Mouse (Mus musculus): ENCODE results near the gene Grid1. TPM values are rescaled to one million over a fixed set of nuclear protein-coding genes. Genes with fewer than 3 reads are reported as not detected.

Grid1 gene
- total RNA-seq, 2 experiments from 2014 or later = 55.1 to 57.2 TPM

GRCm38 (mm10) chr14:35270260-35270659 is 450.4 kb downstream of the Grid1 start:
- TF ChIP-seq CTCF (conservative IDR thresholded peaks at IDR 0.05) = no peak
- Histone ChIP-seq H3K4me3 (no peak overlapping the region), H3K27ac (no peak overlapping the region)
- DNase-seq (ENCODE audit: low spot score in 2 of 2) = no peak

GRCm38 (mm10) chr14:35309201-35309600 is 489.3 kb downstream of the Grid1 start:
- TF ChIP-seq CTCF (conservative IDR thresholded peaks at IDR 0.05) = no peak

GRCm38 (mm10) chr14:35313380-35314299 is 493.7 kb downstream of the Grid1 start:
- Histone ChIP-seq H3K4me3 (no peak overlapping the region), H3K27ac (no peak overlapping the region)
- DNase-seq (ENCODE audit: low spot score in 2 of 2) = no peak
- no peak for TF ChIP-seq CTCF (conservative IDR thresholded peaks at IDR 0.05)

More at GRCm38 (mm10) chr14:35309201-35309600, 489.3 kb downstream of the Grid1 start:
- Histone ChIP-seq H3K27ac (no peak overlapping the region), H3K4me3 (no peak overlapping the region)
- no peak for DNase-seq (ENCODE audit: low spot score in 2 of 2)

- Histone ChIP-seq H3K4me3 (no peak overlapping the region), H3K27ac (no peak overlapping the region)
- peak in 1 of 2 experiments; percentile 30 for DNase-seq (ENCODE audit: low spot score in 2 of 2)
- TF ChIP-seq CTCF (conservative IDR thresholded peaks at IDR 0.05) = peak; percentile 80
Observed at GRCm38 (mm10) chr14:35326306-35326705, 506.4 kb downstream of the Grid1 start.

- H3K27ac ChIP-seq = no peak overlapping the region
- TF ChIP-seq CTCF (conservative IDR thresholded peaks at IDR 0.05) = no peak
- no peak for DNase-seq (ENCODE audit: low spot score in 2 of 2)
- H3K4me3 ChIP-seq = no peak overlapping the region
Observed at GRCm38 (mm10) chr14:35336561-35336960, 516.7 kb downstream of the Grid1 start.

- no peak for DNase-seq (ENCODE audit: low spot score in 2 of 2)
- no peak for TF ChIP-seq CTCF (conservative IDR thresholded peaks at IDR 0.05)
Observed at GRCm38 (mm10) chr14:35356011-35356410, 536.1 kb downstream of the Grid1 start.

GRCm38 (mm10) chr14:35356480-35357085 is 536.7 kb downstream of the Grid1 start:
- Histone ChIP-seq H3K27ac (no peak overlapping the region), H3K4me3 (no peak overlapping the region)
- no peak for TF ChIP-seq CTCF (conservative IDR thresholded peaks at IDR 0.05)
- DNase-seq (ENCODE audit: low spot score in 2 of 2) = no peak

More at GRCm38 (mm10) chr14:35356011-35356410, 536.1 kb downstream of the Grid1 start:
- Histone ChIP-seq H3K27ac (no peak overlapping the region), H3K4me3 (no peak overlapping the region)

GRCm38 (mm10) chr14:35358136-35358821 is 538.4 kb downstream of the Grid1 start:
- Histone ChIP-seq H3K4me3 (no peak overlapping the region), H3K27ac (no peak overlapping the region)
- peak in 1 of 2 experiments; percentile 18 for DNase-seq (ENCODE audit: low spot score in 2 of 2)
- TF ChIP-seq CTCF (conservative IDR thresholded peaks at IDR 0.05) = peak; percentile 69

GRCm38 (mm10) chr14:35365177-35365944 is 545.5 kb downstream of the Grid1 start:
- Histone ChIP-seq H3K27ac (no peak overlapping the region), H3K4me3 (no peak overlapping the region)
- no peak for TF ChIP-seq CTCF (conservative IDR thresholded peaks at IDR 0.05)
- DNase-seq (ENCODE audit: low spot score in 2 of 2) = no peak

- no peak for TF ChIP-seq CTCF (conservative IDR thresholded peaks at IDR 0.05)
- H3K4me3 ChIP-seq = no peak overlapping the region
- no peak for DNase-seq (ENCODE audit: low spot score in 2 of 2)
- H3K27ac ChIP-seq = no peak overlapping the region
Observed at GRCm38 (mm10) chr14:35374374-35374773, 554.5 kb downstream of the Grid1 start.

- TF ChIP-seq CTCF (conservative IDR thresholded peaks at IDR 0.05) = no peak
- no peak for DNase-seq (ENCODE audit: low spot score in 2 of 2)
- no peak overlapping the region for H3K4me3 ChIP-seq
- H3K27ac ChIP-seq = no peak overlapping the region
Observed at GRCm38 (mm10) chr14:35393591-35393990, 573.7 kb downstream of the Grid1 start.

GRCm38 (mm10) chr14:35404249-35404908 is 584.5 kb downstream of the Grid1 start:
- Histone ChIP-seq H3K27ac (no peak overlapping the region), H3K4me3 (no peak overlapping the region)
- DNase-seq (ENCODE audit: low spot score in 2 of 2) = no peak
- TF ChIP-seq CTCF (conservative IDR thresholded peaks at IDR 0.05) = no peak
